Mouse (Mus musculus) bone marrow macrophage, adult 2 months (primary cell): ENCODE data around the gene Gsap.

Source experiments
- CTCF ChIP-seq: IDR thresholded peaks from 2 replicates; pipeline ENCODE4 v1.5.1; 2012; ENCODE audit warnings: low read depth, mild to moderate bottlenecking, low read length, moderate library complexity
- POLR2A ChIP-seq: IDR thresholded peaks from 2 replicates; pipeline ENCODE4 v1.6.1; 2012; ENCODE audit warnings: mild to moderate bottlenecking, low read depth, low read length, borderline replicate concordance

DNA sequence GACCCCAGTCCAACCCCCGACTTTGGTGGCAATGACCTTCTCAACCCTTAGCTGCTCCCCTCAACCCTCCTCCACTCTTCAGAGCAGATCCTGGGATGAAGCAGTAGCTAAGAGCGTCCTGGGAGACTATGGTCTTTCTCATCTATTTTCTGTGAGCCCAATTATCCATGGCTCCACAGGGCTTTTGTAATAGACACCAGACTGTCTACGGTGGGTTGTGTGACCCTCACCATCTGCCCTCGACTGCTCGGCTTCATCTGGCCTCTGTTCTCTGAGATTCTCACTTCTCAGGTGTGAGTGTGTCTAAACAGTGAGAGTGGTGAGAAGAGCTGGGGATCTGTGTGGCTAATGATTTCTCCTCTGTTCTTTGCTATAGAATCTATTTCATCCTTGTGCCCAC is 121.1 kb downstream of the Gsap start:
- TF ChIP-seq CTCF (no peak), POLR2A (no peak)
